ENCODE assay signal across 8 mouse cellular contexts in the genomic region with DNA sequence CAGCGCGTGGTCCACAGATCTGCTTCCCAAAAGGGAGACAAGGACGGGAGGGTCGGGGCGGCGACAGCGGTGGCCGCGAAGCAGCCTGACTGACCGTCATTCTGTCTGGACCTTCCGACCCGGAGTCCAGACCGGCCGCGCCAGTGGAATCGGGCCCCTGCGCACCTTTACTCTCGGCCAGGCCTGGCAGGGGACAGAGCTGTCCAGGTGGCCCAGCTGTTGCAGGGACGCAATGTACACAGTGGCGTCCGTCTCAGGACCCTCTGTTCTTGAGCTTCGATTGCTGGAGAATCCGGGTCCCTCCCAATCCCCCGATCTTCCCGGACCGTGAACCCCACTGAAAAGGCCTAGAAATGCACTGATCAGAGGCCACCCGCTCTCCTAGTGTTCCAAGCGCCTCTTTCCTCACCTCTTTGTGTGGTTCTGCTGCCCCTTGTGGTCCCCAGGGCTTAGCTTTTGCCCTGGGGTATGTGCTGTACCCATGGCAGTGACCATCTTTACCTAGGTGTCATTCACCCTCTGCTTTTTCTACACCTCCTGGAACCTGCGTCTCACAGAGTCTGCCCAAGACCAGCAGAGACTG. TPM values are rescaled to one million over a fixed set of nuclear protein-coding genes. Genes with fewer than 3 reads are reported as not detected.
A peak's percentile ranks its signal among the peaks of the same experiment; 100 is the strongest.
DNase-seq lines count a peak whose midpoint lies in the region; ATAC-seq and TF ChIP-seq lines count a peak whose summit lies in the region.

No protein-coding gene starts in this region.

- H3K4me3 ChIP-seq in embryonic facial prominence, embryonic 15.5 days (replicated peaks), result peak overlapping the region; percentile 58
- peak overlapping the region; percentile 25 for H3K4me3 ChIP-seq in myocyte

- no peak for TF ChIP-seq POLR2A in myocyte (IDR thresholded peaks at IDR 0.05; ENCODE audit: insufficient read length, low read depth)

- no peaks in the 10 kb centered on the region for H3K36me3 ChIP-seq in embryonic facial prominence, embryonic 15.5 days
- H3K36me3 ChIP-seq in myocyte (ENCODE audit: control insufficient read depth, insufficient read depth), result no peaks in the 10 kb centered on the region

- H3K27ac ChIP-seq in embryonic facial prominence, embryonic 15.5 days (replicated peaks), result no peak overlapping the region

- no peaks in the 10 kb centered on the region for H3K79me2 ChIP-seq in myocyte (ENCODE audit: control insufficient read depth, insufficient read depth)

- no peak overlapping the region for H3ac ChIP-seq in myocyte (ENCODE audit: control insufficient read depth, insufficient read length)

- H3K9ac ChIP-seq in embryonic facial prominence, embryonic 15.5 days, result peak overlapping the region; percentile 48

- WGBS in embryonic facial prominence, embryonic 15.5 days, result 4% methylated on average over 29 of the region's 29 CpGs

- ATAC-seq in embryonic facial prominence, embryonic 15.5 days (ENCODE audit: insufficient number of reproducible peaks, low FRiP score, low TSS enrichment, low read depth), result no peak

- DNase-seq in ovary, postnatal 36 days (ENCODE audit: low spot score), result peak; percentile 31
- no peak for DNase-seq in ovary, postnatal 10 days (ENCODE audit: low spot score)
- DNase-seq in kidney, postnatal 4 days, result peak; percentile 27 to 55
- no peak for DNase-seq in cerebellum, postnatal 36 days
- no peak for DNase-seq in thymus, postnatal 4 days
- DNase-seq in urinary bladder, adult 18-20 months (ENCODE audit: low spot score in 2 of 2), result no peak

- H3K27me3 ChIP-seq in embryonic facial prominence, embryonic 15.5 days, result peaks cover 29% of the 10 kb centered on the region
- H3K27me3 ChIP-seq in myocyte (ENCODE audit: control insufficient read depth, insufficient read depth, insufficient read length), result no peaks in the 10 kb centered on the region

- 0 out of 2 replicates have a peak, but pooled peaks cover 8% of the 10 kb centered on the region for H3K4me1 ChIP-seq in embryonic facial prominence, embryonic 15.5 days

- no peaks in the 10 kb centered on the region for H3K9me3 ChIP-seq in embryonic facial prominence, embryonic 15.5 days (replicated peaks)

- H3K4me2 ChIP-seq in embryonic facial prominence, embryonic 15.5 days (replicated peaks), result peak overlapping the region; percentile 94
- peak overlapping the region; percentile 71 for H3K4me2 ChIP-seq in myocyte (ENCODE audit: low read depth)

TF ChIP-seq in myocyte, 11 proteins besides CTCF, POLR2A, EP300 and RAD21:
- TF ChIP-seq MYOG (IDR thresholded peaks at IDR 0.05; ENCODE audit: control insufficient read depth in 1 of 3, insufficient read depth in 1 of 3, insufficient read length in 2 of 3, low read depth in 2 of 3) (no peak), MYOD1 (IDR thresholded peaks at IDR 0.05; ENCODE audit: control insufficient read depth in 1 of 3, insufficient read length in 2 of 3, low read depth in 2 of 3) (peak in 1 of 3 experiments; percentile 1)

RNA-seq across cellular contexts. Expression of gene Shroom1, which starts 0.5 kb away (rescaled TPM):
- 3.4 and 3.7 TPM in 2 replicates for polyA plus RNA-seq in embryonic facial prominence, embryonic 15.5 days (2015; fragmentation: Nextera tagmentation; extraction: Ambion mirVana)
- polyA plus RNA-seq in myocyte (2012; fragmentation: generic; extraction: Trizol), result 0.88 TPM

RNA-seq across cellular contexts. Expression of gene Gm10447, which starts 0.6 kb away (rescaled TPM):
- 0.17 and 0.28 TPM in 2 replicates for polyA plus RNA-seq in embryonic facial prominence, embryonic 15.5 days (2015; fragmentation: Nextera tagmentation; extraction: Ambion mirVana)
- polyA plus RNA-seq in myocyte (2012; fragmentation: generic; extraction: Trizol), result 0.02 TPM

RNA-seq across cellular contexts. Expression of gene Gm9837, which starts 12.8 kb away (rescaled TPM):
- polyA plus RNA-seq in embryonic facial prominence, embryonic 15.5 days (2015; fragmentation: Nextera tagmentation; extraction: Ambion mirVana), result not detected in 2 replicates
- not detected for polyA plus RNA-seq in myocyte (2012; fragmentation: generic; extraction: Trizol)

RNA-seq across cellular contexts. Expression of gene Gm9945, which starts 22.5 kb away (rescaled TPM):
- 0.18 TPM in 1 of 2 replicates, not detected in the other for polyA plus RNA-seq in embryonic facial prominence, embryonic 15.5 days (2015; fragmentation: Nextera tagmentation; extraction: Ambion mirVana)
- not detected for polyA plus RNA-seq in myocyte (2012; fragmentation: generic; extraction: Trizol)

RNA-seq across cellular contexts. Expression of gene Sowaha, which starts 22.6 kb away (rescaled TPM):
- 1.1 and 1.5 TPM in 2 replicates for polyA plus RNA-seq in embryonic facial prominence, embryonic 15.5 days (2015; fragmentation: Nextera tagmentation; extraction: Ambion mirVana)
- polyA plus RNA-seq in myocyte (2012; fragmentation: generic; extraction: Trizol), result not detected

Comparison
In these comparisons a context has a peak if more than half of its experiments do, and no peak if none do; other contexts are left out.
1. DNase-seq: peak in ovary, postnatal 36 days (single experiment) and kidney, postnatal 4 days (2 of 2); none in ovary, postnatal 10 days (single experiment), cerebellum, postnatal 36 days (0 of 2), thymus, postnatal 4 days (single experiment) and urinary bladder, adult 18-20 months (0 of 2).